Mouse (Mus musculus): ENCODE results near the gene Zfp580. TPM values are rescaled to one million over a fixed set of nuclear protein-coding genes. Genes with fewer than 3 reads are reported as not detected.

The Zfp580 gene
- polyA plus RNA-seq, 1 experiment = 29.9 TPM

- WGBS = 97% methylated on average over 15 of the region's 15 CpGs
- Histone ChIP-seq H3K36me3 (ENCODE audit: control insufficient read depth, insufficient read depth, low read length) (peaks cover 56% of the 10 kb centered on the region), H3K4me3 (ENCODE audit: control insufficient read depth, insufficient read depth, low read length) (no peak overlapping the region), H3K4me1 (replicated peaks; ENCODE audit: control insufficient read depth, insufficient read depth, low read length) (no peaks in the 10 kb centered on the region), H3K27me3 (ENCODE audit: control insufficient read depth, insufficient read depth, low read length) (no peaks in the 10 kb centered on the region), H3K27ac (ENCODE audit: control insufficient read depth, insufficient read depth, low read length) (no peak overlapping the region)
- TF ChIP-seq POLR2A (IDR thresholded peaks at IDR 0.05; ENCODE audit: control insufficient read depth, extremely low read depth, insufficient read depth, low read length, poor library complexity) = no peak
- no peak for TF ChIP-seq CTCF (IDR thresholded peaks at IDR 0.05; ENCODE audit: borderline replicate concordance, control insufficient read depth, extremely low read depth, insufficient read depth, low read length, poor library complexity)
- DNase-seq = no peak
Observed at GRCm38 (mm10) chr7:5089853-5090252, 38.5 kb downstream of the Zfp580 start.

DNA sequence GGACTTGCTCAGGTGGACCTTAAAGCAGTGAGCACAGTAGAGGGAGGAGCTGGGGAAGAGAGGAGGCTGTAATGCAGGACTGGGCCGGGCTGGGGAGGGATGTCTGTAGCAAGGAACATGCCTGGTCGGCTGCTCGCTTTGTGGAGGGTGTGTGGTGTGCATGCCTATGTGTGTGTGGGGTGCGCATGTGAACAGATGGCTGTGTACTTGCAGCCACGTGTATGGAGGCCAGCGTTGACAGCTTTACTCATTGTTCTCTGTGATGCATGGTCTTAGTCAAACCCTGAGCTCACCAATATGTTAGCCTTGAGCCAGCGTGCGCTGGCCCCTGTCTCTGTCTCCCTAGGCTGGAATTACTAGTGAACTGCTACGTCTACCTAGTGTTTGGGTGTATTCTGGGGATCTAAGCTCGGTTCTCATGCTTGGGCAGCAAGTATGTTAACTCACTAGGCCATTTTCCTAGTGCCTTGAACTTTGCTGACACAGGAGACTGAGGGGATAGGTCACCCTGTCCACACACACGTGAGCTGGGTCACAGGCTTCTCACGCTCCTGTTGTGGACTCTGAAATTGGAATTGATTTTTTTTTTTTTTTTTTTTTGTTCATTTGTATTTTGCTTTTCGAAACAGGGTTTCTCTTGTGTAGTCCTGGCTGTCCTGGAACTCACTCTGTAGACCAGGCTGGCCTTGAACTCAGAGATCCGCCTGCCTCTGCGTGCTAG, 39.8 kb downstream of the Zfp580 start:
- no peak for TF ChIP-seq POLR2A (IDR thresholded peaks at IDR 0.05; ENCODE audit: control insufficient read depth, extremely low read depth, insufficient read depth, low read length, poor library complexity)
- no peak for TF ChIP-seq CTCF (IDR thresholded peaks at IDR 0.05; ENCODE audit: borderline replicate concordance, control insufficient read depth, extremely low read depth, insufficient read depth, low read length, poor library complexity)
- H3K27ac ChIP-seq (ENCODE audit: control insufficient read depth, insufficient read depth, low read length) = no peak overlapping the region
- H3K36me3 ChIP-seq (ENCODE audit: control insufficient read depth, insufficient read depth, low read length) = peaks cover 61% of the 10 kb centered on the region

DNA sequence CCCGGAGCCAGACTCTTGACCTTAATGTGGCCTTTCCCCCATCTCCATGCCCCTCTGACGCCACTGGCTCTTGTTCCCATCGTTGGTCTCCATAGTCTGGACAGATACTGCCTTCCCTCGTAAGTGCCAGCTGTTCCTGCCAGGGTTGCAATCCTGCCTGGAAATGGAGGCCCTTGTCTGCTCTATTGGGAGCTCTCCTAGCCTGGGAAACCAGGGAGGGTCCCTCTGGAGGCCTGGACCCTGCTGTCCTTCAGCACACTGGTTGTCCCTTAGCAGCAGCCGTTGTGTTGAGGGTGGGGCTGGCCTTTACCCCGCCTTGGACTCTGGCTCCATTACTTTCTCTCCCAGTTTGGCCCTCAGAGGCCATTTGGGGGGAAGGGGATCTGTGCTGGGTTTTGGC, 41.0 kb downstream of the Zfp580 start:
- no peak for DNase-seq
- WGBS = 92% methylated on average over 6 of the region's 6 CpGs
- H3K4me3 ChIP-seq (ENCODE audit: control insufficient read depth, insufficient read depth, low read length) = no peak overlapping the region
- H3K4me1 ChIP-seq (replicated peaks; ENCODE audit: control insufficient read depth, insufficient read depth, low read length) = no peaks in the 10 kb centered on the region
- no peak for TF ChIP-seq POLR2A (IDR thresholded peaks at IDR 0.05; ENCODE audit: control insufficient read depth, extremely low read depth, insufficient read depth, low read length, poor library complexity)
- TF ChIP-seq CTCF (IDR thresholded peaks at IDR 0.05; ENCODE audit: borderline replicate concordance, control insufficient read depth, extremely low read depth, insufficient read depth, low read length, poor library complexity) = no peak
- H3K36me3 ChIP-seq (ENCODE audit: control insufficient read depth, insufficient read depth, low read length) = peaks cover 58% of the 10 kb centered on the region
- no peak overlapping the region for H3K27ac ChIP-seq (ENCODE audit: control insufficient read depth, insufficient read depth, low read length)
- H3K27me3 ChIP-seq (ENCODE audit: control insufficient read depth, insufficient read depth, low read length) = no peaks in the 10 kb centered on the region

More for the DNA sequence above, 39.8 kb downstream of the Zfp580 start:
- WGBS = 95% methylated on average over 15 of the region's 15 CpGs
- Histone ChIP-seq H3K4me1 (replicated peaks; ENCODE audit: control insufficient read depth, insufficient read depth, low read length) (no peaks in the 10 kb centered on the region), H3K27me3 (ENCODE audit: control insufficient read depth, insufficient read depth, low read length) (no peaks in the 10 kb centered on the region), H3K4me3 (ENCODE audit: control insufficient read depth, insufficient read depth, low read length) (no peak overlapping the region)
- no peak for DNase-seq

DNA sequence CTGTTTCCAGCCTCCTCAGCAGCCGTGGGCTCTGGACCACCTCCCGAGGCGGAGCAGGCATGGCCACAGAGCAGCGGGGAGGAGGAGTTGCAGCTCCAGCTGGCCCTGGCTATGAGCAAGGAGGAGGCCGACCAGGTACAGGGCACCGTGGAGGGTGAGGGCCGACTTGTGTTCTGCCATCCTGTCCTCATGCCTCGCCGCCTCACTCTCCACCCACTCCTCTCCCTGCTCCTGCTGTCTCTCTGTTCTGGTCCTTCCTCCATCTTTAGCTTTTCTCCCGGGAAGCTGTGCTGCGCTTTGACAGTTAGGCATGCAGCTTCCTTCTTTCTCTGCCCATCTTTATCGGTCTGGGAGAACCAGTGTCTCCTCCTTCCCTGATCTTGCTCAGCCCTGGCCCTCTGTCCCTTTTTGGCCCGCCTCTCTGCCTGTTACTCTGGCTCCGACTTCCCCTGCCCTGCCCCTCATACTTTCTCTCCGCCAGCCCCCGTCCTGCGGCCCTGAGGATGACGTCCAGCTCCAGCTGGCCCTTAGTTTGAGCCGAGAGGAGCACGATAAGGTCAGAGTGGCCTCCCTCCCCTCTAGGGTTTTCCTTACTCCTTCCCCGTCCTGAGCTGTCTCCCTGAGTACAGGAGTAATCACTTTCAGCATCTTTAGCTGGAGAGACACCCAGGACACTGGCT, 41.6 kb downstream of the Zfp580 start:
- H3K4me1 ChIP-seq (replicated peaks; ENCODE audit: control insufficient read depth, insufficient read depth, low read length) = no peaks in the 10 kb centered on the region
- 93% methylated on average over 21 of the region's 21 CpGs for WGBS
- H3K36me3 ChIP-seq (ENCODE audit: control insufficient read depth, insufficient read depth, low read length) = peaks cover 63% of the 10 kb centered on the region
- no peak for TF ChIP-seq POLR2A (IDR thresholded peaks at IDR 0.05; ENCODE audit: control insufficient read depth, extremely low read depth, insufficient read depth, low read length, poor library complexity)
- no peak for TF ChIP-seq CTCF (IDR thresholded peaks at IDR 0.05; ENCODE audit: borderline replicate concordance, control insufficient read depth, extremely low read depth, insufficient read depth, low read length, poor library complexity)
- no peak for DNase-seq
- no peak overlapping the region for H3K4me3 ChIP-seq (ENCODE audit: control insufficient read depth, insufficient read depth, low read length)
- H3K27me3 ChIP-seq (ENCODE audit: control insufficient read depth, insufficient read depth, low read length) = no peaks in the 10 kb centered on the region
- no peak overlapping the region for H3K27ac ChIP-seq (ENCODE audit: control insufficient read depth, insufficient read depth, low read length)

GRCm38 (mm10) chr7:5098769-5099168, 47.4 kb downstream of the Zfp580 start:
- Histone ChIP-seq H3K4me1 (replicated peaks; ENCODE audit: control insufficient read depth, insufficient read depth, low read length) (peaks cover 5% of the 10 kb centered on the region; the same call in 1 of the 2 replicates), H3K36me3 (ENCODE audit: control insufficient read depth, insufficient read depth, low read length) (peaks cover 32% of the 10 kb centered on the region), H3K27ac (ENCODE audit: control insufficient read depth, insufficient read depth, low read length) (no peak overlapping the region), H3K27me3 (ENCODE audit: control insufficient read depth, insufficient read depth, low read length) (no peaks in the 10 kb centered on the region), H3K4me3 (ENCODE audit: control insufficient read depth, insufficient read depth, low read length) (no peak overlapping the region)
- TF ChIP-seq POLR2A (IDR thresholded peaks at IDR 0.05; ENCODE audit: control insufficient read depth, extremely low read depth, insufficient read depth, low read length, poor library complexity) (no peak), CTCF (IDR thresholded peaks at IDR 0.05; ENCODE audit: borderline replicate concordance, control insufficient read depth, extremely low read depth, insufficient read depth, low read length, poor library complexity) (no peak)
- 98% methylated on average over 5 of the region's 5 CpGs for WGBS
- no peak for DNase-seq

DNA sequence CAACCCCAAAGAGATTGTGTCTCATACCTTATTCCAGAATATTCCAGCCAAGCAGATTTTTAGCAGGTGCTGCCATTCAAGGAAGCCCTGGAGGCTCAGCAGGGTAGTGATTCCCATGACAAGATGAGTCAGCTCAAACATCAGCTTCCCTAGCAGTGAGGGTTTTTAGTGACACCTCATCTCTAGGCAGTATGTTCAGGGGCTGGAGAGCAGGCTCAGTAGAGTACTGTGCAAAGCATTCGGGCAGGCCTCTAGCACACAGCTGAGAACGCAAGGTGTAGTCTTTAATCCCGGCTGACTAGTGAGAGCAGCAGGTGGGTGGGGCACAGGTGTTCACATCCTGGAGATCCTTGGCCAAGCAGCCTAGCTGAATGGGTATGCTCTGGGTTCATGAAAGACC, 48.5 kb downstream of the Zfp580 start:
- 88% methylated on average over 3 of the region's 3 CpGs for WGBS
- no peak overlapping the region for H3K27ac ChIP-seq (ENCODE audit: control insufficient read depth, insufficient read depth, low read length)

More for the DNA sequence above, 48.5 kb downstream of the Zfp580 start:
- TF ChIP-seq POLR2A (IDR thresholded peaks at IDR 0.05; ENCODE audit: control insufficient read depth, extremely low read depth, insufficient read depth, low read length, poor library complexity) (no peak), CTCF (IDR thresholded peaks at IDR 0.05; ENCODE audit: borderline replicate concordance, control insufficient read depth, extremely low read depth, insufficient read depth, low read length, poor library complexity) (no peak)
- peaks cover 5% of the 10 kb centered on the region; the same call in 1 of the 2 replicates for H3K4me1 ChIP-seq (replicated peaks; ENCODE audit: control insufficient read depth, insufficient read depth, low read length)
- no peak for DNase-seq
- no peak overlapping the region for H3K4me3 ChIP-seq (ENCODE audit: control insufficient read depth, insufficient read depth, low read length)
- H3K36me3 ChIP-seq (ENCODE audit: control insufficient read depth, insufficient read depth, low read length) = peaks cover 24% of the 10 kb centered on the region
- no peaks in the 10 kb centered on the region for H3K27me3 ChIP-seq (ENCODE audit: control insufficient read depth, insufficient read depth, low read length)
